ENCODE assay signal across 29 mouse cellular contexts in genomic region chr13:16626584-16626983, GRCm38 (mm10).
DNase-seq lines count a peak whose midpoint lies in the region; ATAC-seq and TF ChIP-seq lines count a peak whose summit lies in the region.
"Had no signal": no experiment of that assay in that cellular context is flagged by ENCODE, and none has a peak within 500 bp of the region (broad histone marks: within the 10 kb centered on the region; RNA-seq: fewer than 3 reads in every experiment).

No protein-coding gene starts in this region.

- no peak overlapping the region for H3K27ac ChIP-seq in kidney, embryonic 16.5 days (ENCODE audit: low read length)
- no peak overlapping the region for H3K27ac ChIP-seq in midbrain, embryonic 14.5 days (replicated peaks; ENCODE audit: low read depth, low read length)
- H3K27ac ChIP-seq in midbrain, postnatal 0 days (ENCODE audit: low read depth, low read length): no peak overlapping the region
- H3K27ac ChIP-seq in limb, embryonic 12.5 days: 0 out of 2 replicates have a peak overlapping the region, but pooled peaks have one; percentile 9
- H3K27ac ChIP-seq in neural tube, embryonic 14.5 days (ENCODE audit: low read depth, low read length): no peak overlapping the region
- H3K27ac ChIP-seq: embryonic facial prominence, embryonic 12.5 days; gastrocnemius, adult 2 months; heart, adult 2 months; hindbrain, embryonic 14.5 days; kidney, embryonic 15.5 days; limb, embryonic 15.5 days; liver, embryonic 13.5 days had no signal

- WGBS in kidney, embryonic 16.5 days: 23% methylated on average over 4 of the region's 4 CpGs
- WGBS in midbrain, embryonic 14.5 days: 48% methylated on average over 4 of the region's 4 CpGs
- 39% methylated on average over 4 of the region's 4 CpGs for WGBS in midbrain, postnatal 0 days
- WGBS in limb, embryonic 12.5 days: 23% methylated on average over 4 of the region's 4 CpGs
- WGBS in neural tube, embryonic 14.5 days: 9% methylated on average over 4 of the region's 4 CpGs

- intact Hi-C loops in left cerebral cortex, postnatal 4 days (cut with DNase I): no loop called here

- H3K4me2 ChIP-seq in kidney, embryonic 16.5 days (replicated peaks; ENCODE audit: low read depth, low read length): no peak overlapping the region
- H3K4me2 ChIP-seq in midbrain, embryonic 14.5 days (ENCODE audit: low read length): no peak overlapping the region
- H3K4me2 ChIP-seq in midbrain, postnatal 0 days (ENCODE audit: low read depth, low read length, poor library complexity, severe bottlenecking): no peak overlapping the region
- H3K4me2 ChIP-seq in limb, embryonic 12.5 days: 0 out of 2 replicates have a peak overlapping the region, but pooled peaks have one; percentile 2
- H3K4me2 ChIP-seq in neural tube, embryonic 14.5 days (ENCODE audit: low read depth, low read length): no peak overlapping the region
- H3K4me2 ChIP-seq: embryonic facial prominence, embryonic 12.5 days; heart, embryonic 12.5 days; hindbrain, embryonic 14.5 days; kidney, embryonic 15.5 days; limb, embryonic 15.5 days; liver, embryonic 13.5 days had no signal

- H3K27me3 ChIP-seq in kidney, embryonic 16.5 days (ENCODE audit: insufficient read depth, low read length): no peaks in the 10 kb centered on the region
- H3K27me3 ChIP-seq in midbrain, embryonic 14.5 days (ENCODE audit: control insufficient read depth, insufficient read depth, low read length): no peaks in the 10 kb centered on the region
- no peaks in the 10 kb centered on the region for H3K27me3 ChIP-seq in midbrain, postnatal 0 days (ENCODE audit: insufficient read depth, low read length)
- H3K27me3 ChIP-seq in limb, embryonic 12.5 days: no peaks in the 10 kb centered on the region
- H3K27me3 ChIP-seq in neural tube, embryonic 14.5 days (ENCODE audit: control insufficient read depth, insufficient read depth, low read length): no peaks in the 10 kb centered on the region
- H3K27me3 ChIP-seq: embryonic facial prominence, embryonic 12.5 days; heart, embryonic 12.5 days; kidney, embryonic 15.5 days; limb, embryonic 15.5 days; liver, embryonic 13.5 days; megakaryocyte, embryonic 14.5 days had no signal

- H3K4me3 ChIP-seq in kidney, embryonic 16.5 days (ENCODE audit: low read length): no peak overlapping the region
- no peak overlapping the region for H3K4me3 ChIP-seq in midbrain, embryonic 14.5 days (replicated peaks; ENCODE audit: low read depth, low read length)
- H3K4me3 ChIP-seq in midbrain, postnatal 0 days (ENCODE audit: low read depth, low read length): no peak overlapping the region
- no peak overlapping the region for H3K4me3 ChIP-seq in limb, embryonic 12.5 days (replicated peaks)
- no peak overlapping the region for H3K4me3 ChIP-seq in neural tube, embryonic 14.5 days (ENCODE audit: low read depth, low read length)
- H3K4me3 ChIP-seq: embryonic facial prominence, embryonic 12.5 days; gastrocnemius, adult 2 months; heart, adult 2 months; heart, embryonic 12.5 days; kidney, embryonic 15.5 days; limb, embryonic 15.5 days; liver, embryonic 13.5 days; megakaryocyte, embryonic 14.5 days had no signal

- TF ChIP-seq CTCF in midbrain, postnatal 0 days (IDR thresholded peaks at IDR 0.05): no peak

- no peak overlapping the region for H3K9ac ChIP-seq in kidney, embryonic 16.5 days (replicated peaks; ENCODE audit: low read length)
- H3K9ac ChIP-seq in midbrain, embryonic 14.5 days (replicated peaks; ENCODE audit: low read length): no peak overlapping the region
- H3K9ac ChIP-seq in midbrain, postnatal 0 days (replicated peaks; ENCODE audit: low read length, poor library complexity, severe bottlenecking): no peak overlapping the region
- no peak overlapping the region for H3K9ac ChIP-seq in limb, embryonic 12.5 days (replicated peaks)
- no peak overlapping the region for H3K9ac ChIP-seq in neural tube, embryonic 14.5 days (replicated peaks; ENCODE audit: low read depth, low read length)
- H3K9ac ChIP-seq: embryonic facial prominence, embryonic 12.5 days; heart, embryonic 12.5 days; hindbrain, embryonic 14.5 days; kidney, embryonic 15.5 days; limb, embryonic 15.5 days; liver, embryonic 13.5 days had no signal

- no peaks in the 10 kb centered on the region for H3K36me3 ChIP-seq in kidney, embryonic 16.5 days (ENCODE audit: insufficient read depth, low read length)
- H3K36me3 ChIP-seq in midbrain, embryonic 14.5 days (ENCODE audit: control insufficient read depth, insufficient read depth, low read length): no peaks in the 10 kb centered on the region
- H3K36me3 ChIP-seq in midbrain, postnatal 0 days (ENCODE audit: insufficient read depth, low read length): no peaks in the 10 kb centered on the region
- no peaks in the 10 kb centered on the region for H3K36me3 ChIP-seq in limb, embryonic 12.5 days
- no peaks in the 10 kb centered on the region for H3K36me3 ChIP-seq in neural tube, embryonic 14.5 days (ENCODE audit: control insufficient read depth, insufficient read depth, low read length)
- H3K36me3 ChIP-seq: embryonic facial prominence, embryonic 12.5 days; heart, embryonic 12.5 days; kidney, embryonic 15.5 days; limb, embryonic 15.5 days; liver, embryonic 13.5 days had no signal

- no peak for ATAC-seq in kidney, embryonic 16.5 days (ENCODE audit: low FRiP score, low TSS enrichment)
- no peak for ATAC-seq in midbrain, embryonic 14.5 days (ENCODE audit: low FRiP score, low TSS enrichment)
- no peak for ATAC-seq in midbrain, postnatal 0 days (ENCODE audit: low FRiP score)
- no peak; the same call in 1 of the 2 replicates for ATAC-seq in limb, embryonic 12.5 days (ENCODE audit: insufficient number of reproducible peaks, insufficient read depth, low FRiP score, low TSS enrichment, low read depth)
- peak; percentile 66; the same call in 1 of the 2 replicates for ATAC-seq in neural tube, embryonic 14.5 days (ENCODE audit: low read depth)
- ATAC-seq: forebrain, embryonic 14.5 days; inflammation-experienced regulatory T-cells, adult 6 months; lung, postnatal 0 days had no signal

- H3K4me1 ChIP-seq in kidney, embryonic 16.5 days (ENCODE audit: insufficient read depth, low read length): no peaks in the 10 kb centered on the region
- H3K4me1 ChIP-seq in midbrain, embryonic 14.5 days (ENCODE audit: control insufficient read depth, insufficient read depth, low read length): no peaks in the 10 kb centered on the region
- no peaks in the 10 kb centered on the region for H3K4me1 ChIP-seq in midbrain, postnatal 0 days (ENCODE audit: insufficient read depth, low read length)
- 0 out of 2 replicates have a peak, but pooled peaks cover 3% of the 10 kb centered on the region for H3K4me1 ChIP-seq in limb, embryonic 12.5 days (replicated peaks)
- H3K4me1 ChIP-seq in neural tube, embryonic 14.5 days (ENCODE audit: control insufficient read depth, insufficient read depth, low read length): no peaks in the 10 kb centered on the region
- H3K4me1 ChIP-seq: embryonic facial prominence, embryonic 12.5 days; heart, embryonic 12.5 days; kidney, embryonic 15.5 days; limb, embryonic 15.5 days; liver, embryonic 13.5 days; megakaryocyte, embryonic 14.5 days had no signal

- DNase-seq in kidney, postnatal 10 days: peak; percentile 14
- DNase-seq in midbrain, embryonic 14.5 days: peak; percentile 14
- no peak for DNase-seq in midbrain, postnatal 0 days (ENCODE audit: low spot score)
- DNase-seq in left cerebral cortex, postnatal 4 days: no peak
- DNase-seq: adrenal gland, postnatal 25 days; B cell, adult 2 months; cerebellum, adult 18-20 months; gastrocnemius, adult 2 months; gastrocnemius, postnatal 36 days; heart, adult 2 months; heart, postnatal 4 days; kidney, adult 18-20 months; liver, embryonic 13.5 days; lung, adult 18-20 months; lung, postnatal 4 days; spleen, adult 18-20 months; thymus, postnatal 25 days had no signal

- no peaks in the 10 kb centered on the region for H3K9me3 ChIP-seq in kidney, embryonic 16.5 days (ENCODE audit: low read length)
- H3K9me3 ChIP-seq in midbrain, embryonic 14.5 days (ENCODE audit: control insufficient read depth, low read length): no peaks in the 10 kb centered on the region
- no peaks in the 10 kb centered on the region for H3K9me3 ChIP-seq in midbrain, postnatal 0 days (ENCODE audit: low read length)
- no peaks in the 10 kb centered on the region for H3K9me3 ChIP-seq in limb, embryonic 12.5 days
- no peaks in the 10 kb centered on the region for H3K9me3 ChIP-seq in neural tube, embryonic 14.5 days (ENCODE audit: control insufficient read depth, low read length)
- H3K9me3 ChIP-seq: embryonic facial prominence, embryonic 12.5 days; heart, embryonic 12.5 days; kidney, embryonic 15.5 days; limb, embryonic 15.5 days; liver, embryonic 13.5 days; megakaryocyte, embryonic 14.5 days had no signal

Comparison
In these comparisons a context has a peak if more than half of its experiments do, and no peak if none do; other contexts are left out.
1. DNase-seq: peak in kidney, postnatal 10 days (single experiment) and midbrain, embryonic 14.5 days (single experiment); none in midbrain, postnatal 0 days (single experiment) and left cerebral cortex, postnatal 4 days (single experiment).